Mouse (Mus musculus) heart, embryonic 16.5 days (tissue): ENCODE data around the gene Mst1r. TPM values are rescaled to one million over a fixed set of nuclear protein-coding genes. Genes with fewer than 3 reads are reported as not detected.
A peak's percentile ranks its signal among the peaks of the same experiment; 100 is the strongest.

Experiments used
- ATAC-seq: fragments of 200-750 bp; cut with Nextera tagmentation; replicated peaks from 2 replicates; pipeline ENCODE4 v1.8.0; 2017; ENCODE audit warnings: moderate number of reproducible peaks; ENCODE audit not compliant: insufficient read depth, low FRiP score; ENCODE audit errors: extremely low read depth
- H3K27ac ChIP-seq: fragments of 300-500 bp; sonication (generic); 2 replicates; pipeline ENCODE4 v1.5.1; 2014; ENCODE audit warnings: mild to moderate bottlenecking, low read length, control low read depth, moderate library complexity
- H3K27me3 ChIP-seq: fragments of 300-500 bp; sonication (generic); 2 replicates; pipeline ENCODE4 v1.6.1; 2014; ENCODE audit warnings: low read length, mixed read lengths; ENCODE audit not compliant: control insufficient read depth, insufficient read depth
- H3K36me3 ChIP-seq: fragments of 300-500 bp; sonication (generic); 2 replicates; pipeline ENCODE4 v1.6.1; 2014; ENCODE audit not compliant: control insufficient read depth, insufficient read depth
- H3K4me1 ChIP-seq: fragments of 300-500 bp; sonication (generic); 2 replicates; pipeline ENCODE4 v1.6.1; 2014; ENCODE audit warnings: low read length, mixed read lengths; ENCODE audit not compliant: control insufficient read depth, insufficient read depth
- H3K4me2 ChIP-seq: fragments of 300-500 bp; sonication (generic); 2 replicates; pipeline ENCODE4 v1.6.1; 2014; ENCODE audit warnings: low read depth, mild to moderate bottlenecking, control low read depth, low read length
- H3K4me3 ChIP-seq: fragments of 300-500 bp; sonication (generic); 2 replicates; pipeline ENCODE4 v1.5.1; 2014; ENCODE audit warnings: mild to moderate bottlenecking, control low read depth, low read length
- H3K9ac ChIP-seq: fragments of 300-500 bp; sonication (generic); 2 replicates; pipeline ENCODE4 v1.6.1; 2014; ENCODE audit warnings: low read length, control low read depth
- H3K9me3 ChIP-seq: fragments of 300-500 bp; sonication (generic); replicated peaks from 2 replicates; pipeline ENCODE4 v1.6.1; 2016; ENCODE audit warnings: low read length; ENCODE audit not compliant: control insufficient read depth
- WGBS: fragments of 180-500 bp; shearing (Covaris S2); extraction: QIAGEN DNeasy Blood & Tissue Kit; methylation state at CpG from one replicate; pipeline ENCODE4 v1.1.7; 2014; 5-methylcytosine and 5-hydroxymethylcytosine counted together
- polyA plus RNA-seq: library from polyadenylated mRNA; unstranded; fragments of >200 nt; fragmentation: Nextera tagmentation; extraction: Ambion mirVana; gene quantifications from 2 replicates; pipeline ENCODE4 v1.2.1, GENCODE M21; 2015

The Mst1r gene
- polyA plus RNA-seq, 1 experiment from 2014 or later: 2.8 TPM

GRCm38 (mm10) chr9:107957141-107957540 lies 50.5 kb downstream of the Mst1r start:
- no peak overlapping the region for H3K27ac ChIP-seq
- H3K4me1 ChIP-seq: no peaks in the 10 kb centered on the region
- WGBS: 59% methylated on average over 6 of the region's 6 CpGs
- H3K27me3 ChIP-seq: no peaks in the 10 kb centered on the region
- no peak overlapping the region for H3K4me3 ChIP-seq
- H3K9ac ChIP-seq: no peak overlapping the region
- ATAC-seq: no peak
- peaks cover 15% of the 10 kb centered on the region; the same call in 1 of the 2 replicates for H3K36me3 ChIP-seq
- no peaks in the 10 kb centered on the region for H3K9me3 ChIP-seq
- no peak overlapping the region for H3K4me2 ChIP-seq

GRCm38 (mm10) chr9:107959896-107960295 lies 53.2 kb downstream of the Mst1r start:
- no peak overlapping the region for H3K4me3 ChIP-seq
- H3K36me3 ChIP-seq: peaks cover 15% of the 10 kb centered on the region; the same call in 1 of the 2 replicates
- H3K4me1 ChIP-seq: no peaks in the 10 kb centered on the region
- no peak overlapping the region for H3K4me2 ChIP-seq
- 71% methylated on average over 6 of the region's 6 CpGs for WGBS
- no peak for ATAC-seq
- no peak overlapping the region for H3K27ac ChIP-seq
- H3K27me3 ChIP-seq: no peaks in the 10 kb centered on the region
- H3K9me3 ChIP-seq: no peaks in the 10 kb centered on the region
- no peak overlapping the region for H3K9ac ChIP-seq

GRCm38 (mm10) chr9:107960928-107961327 lies 54.3 kb downstream of the Mst1r start:
- ATAC-seq: no peak
- H3K4me3 ChIP-seq: no peak overlapping the region
- no peaks in the 10 kb centered on the region for H3K4me1 ChIP-seq
- no peak overlapping the region for H3K27ac ChIP-seq
- no peak overlapping the region for H3K9ac ChIP-seq
- H3K27me3 ChIP-seq: no peaks in the 10 kb centered on the region
- H3K9me3 ChIP-seq: no peaks in the 10 kb centered on the region
- WGBS: 71% methylated on average over 4 of the region's 4 CpGs
- no peak overlapping the region for H3K4me2 ChIP-seq
- peaks cover 15% of the 10 kb centered on the region; the same call in 1 of the 2 replicates for H3K36me3 ChIP-seq

DNA sequence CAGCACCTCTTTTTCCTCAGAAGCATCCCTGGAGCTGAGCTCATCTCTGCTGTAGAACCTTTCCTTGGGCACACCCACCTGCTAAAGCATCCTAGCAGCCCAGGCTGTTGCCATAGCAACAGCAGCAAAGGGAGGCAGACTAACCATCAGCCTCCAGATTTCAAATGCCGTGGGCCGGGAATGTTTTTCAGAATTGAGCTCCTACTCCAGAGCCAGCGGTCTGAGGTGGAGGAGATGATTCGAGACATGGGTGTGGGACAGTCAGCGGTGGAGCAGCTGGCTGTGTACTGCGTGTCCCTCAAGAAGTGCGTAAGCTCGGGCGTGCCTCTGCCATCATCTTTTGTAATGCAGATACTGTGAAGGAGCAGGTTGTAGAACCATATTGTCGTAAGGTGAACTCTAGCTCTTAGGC lies 54.7 kb downstream of the Mst1r start:
- Histone ChIP-seq H3K4me3 (no peak overlapping the region), H3K4me2 (no peak overlapping the region), H3K36me3 (peaks cover 15% of the 10 kb centered on the region; the same call in 1 of the 2 replicates), H3K9me3 (no peaks in the 10 kb centered on the region), H3K4me1 (no peaks in the 10 kb centered on the region), H3K27me3 (no peaks in the 10 kb centered on the region), H3K9ac (no peak overlapping the region), H3K27ac (no peak overlapping the region)
- WGBS: 83% methylated on average over 10 of the region's 10 CpGs
- no peak for ATAC-seq

GRCm38 (mm10) chr9:107961881-107962280 lies 55.2 kb downstream of the Mst1r start:
- Histone ChIP-seq H3K36me3 (peaks cover 14% of the 10 kb centered on the region; the same call in 1 of the 2 replicates), H3K9me3 (no peaks in the 10 kb centered on the region), H3K4me3 (no peak overlapping the region), H3K4me1 (no peaks in the 10 kb centered on the region), H3K4me2 (no peak overlapping the region), H3K9ac (no peak overlapping the region), H3K27me3 (no peaks in the 10 kb centered on the region), H3K27ac (no peak overlapping the region)
- 51% methylated on average over 5 of the region's 5 CpGs for WGBS
- ATAC-seq: no peak

GRCm38 (mm10) chr9:107962916-107963315 lies 56.2 kb downstream of the Mst1r start:
- Histone ChIP-seq H3K27ac (no peak overlapping the region), H3K36me3 (0 out of 2 replicates have a peak, but pooled peaks cover 7% of the 10 kb centered on the region), H3K4me1 (no peaks in the 10 kb centered on the region), H3K9me3 (no peaks in the 10 kb centered on the region), H3K9ac (no peak overlapping the region), H3K4me2 (no peak overlapping the region), H3K4me3 (no peak overlapping the region), H3K27me3 (no peaks in the 10 kb centered on the region)
- WGBS: 87% methylated on average over 9 of the region's 9 CpGs
- no peak for ATAC-seq

GRCm38 (mm10) chr9:107963700-107964099 lies 57.0 kb downstream of the Mst1r start:
- Histone ChIP-seq H3K4me2 (no peak overlapping the region), H3K9ac (no peak overlapping the region), H3K4me1 (no peaks in the 10 kb centered on the region), H3K36me3 (0 out of 2 replicates have a peak, but pooled peaks cover 7% of the 10 kb centered on the region), H3K27me3 (no peaks in the 10 kb centered on the region), H3K9me3 (no peaks in the 10 kb centered on the region), H3K4me3 (no peak overlapping the region), H3K27ac (peak overlapping the region; percentile 56)
- ATAC-seq: peak; percentile 75
- WGBS: 11% methylated on average over 5 of the region's 5 CpGs

DNA sequence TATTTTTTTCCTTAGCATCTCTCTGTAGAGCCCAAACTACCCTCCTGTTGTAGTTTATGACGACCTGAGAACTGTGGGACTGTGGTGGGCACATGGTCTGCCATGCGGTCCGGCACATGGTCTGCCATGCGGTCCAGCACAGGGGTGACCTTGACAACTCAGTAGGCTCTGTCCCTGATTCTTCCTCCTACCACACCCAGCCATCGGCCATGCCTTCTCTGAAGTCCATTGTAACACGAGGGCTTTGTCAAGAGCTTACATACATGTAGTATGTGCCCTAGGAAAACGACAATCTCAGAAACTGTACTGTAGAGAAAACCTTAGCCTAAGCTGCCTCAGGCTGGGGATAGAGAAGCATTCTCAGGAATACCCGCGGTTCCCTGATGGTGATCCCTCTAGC lies 58.0 kb downstream of the Mst1r start:
- ATAC-seq: no peak
- 87% methylated on average over 9 of the region's 9 CpGs for WGBS
- H3K27ac ChIP-seq: peak overlapping the region; percentile 18; the same call in 1 of the 2 replicates
- H3K27me3 ChIP-seq: no peaks in the 10 kb centered on the region
- H3K9ac ChIP-seq: no peak overlapping the region
- H3K4me2 ChIP-seq: no peak overlapping the region
- 0 out of 2 replicates have a peak, but pooled peaks cover 4% of the 10 kb centered on the region for H3K36me3 ChIP-seq
- no peaks in the 10 kb centered on the region for H3K4me1 ChIP-seq
- H3K9me3 ChIP-seq: no peaks in the 10 kb centered on the region
- no peak overlapping the region for H3K4me3 ChIP-seq

- no peak overlapping the region for H3K9ac ChIP-seq
- no peak overlapping the region for H3K4me2 ChIP-seq
- H3K4me3 ChIP-seq: no peak overlapping the region
- peak overlapping the region; percentile 34 for H3K27ac ChIP-seq
- 72% methylated on average over 10 of the region's 10 CpGs for WGBS
- peaks cover 2% of the 10 kb centered on the region; the same call in 1 of the 2 replicates for H3K4me1 ChIP-seq
- no peaks in the 10 kb centered on the region for H3K36me3 ChIP-seq
- H3K9me3 ChIP-seq: no peaks in the 10 kb centered on the region
- H3K27me3 ChIP-seq: no peaks in the 10 kb centered on the region
- no peak for ATAC-seq
Observed at GRCm38 (mm10) chr9:107966676-107967075, 60.0 kb downstream of the Mst1r start.
